Mouse (Mus musculus) brain, embryonic 14.5 days (tissue): ENCODE measurements around the gene Aldh3a1. TPM values are rescaled to one million over a fixed set of nuclear protein-coding genes. Genes with fewer than 3 reads are reported as not detected.

ENCODE experiments used
- DNase-seq: peaks from one replicate; pipeline ENCODE4 v3.0.0-alpha.2; 2011; ENCODE audit warnings: low read depth
- CTCF ChIP-seq: fragments of 200-500 bp; IDR thresholded peaks from 2 replicates; pipeline ENCODE4 v1.5.1; 2012; ENCODE audit warnings: inconsistent platforms, mild to moderate bottlenecking, moderate library complexity, borderline replicate concordance; ENCODE audit not compliant: insufficient read depth, insufficient read length; ENCODE audit errors: extremely low read depth
- POLR2A ChIP-seq: fragments of 200-500 bp; IDR thresholded peaks from 2 replicates; pipeline ENCODE4 v1.6.1; 2012; ENCODE audit warnings: mild to moderate bottlenecking, inconsistent platforms, borderline replicate concordance; ENCODE audit not compliant: poor library complexity, insufficient read depth, insufficient read length, severe bottlenecking; ENCODE audit errors: extremely low read depth
- polyA plus RNA-seq: library from polyadenylated mRNA; depleted of rRNA; stranded (reverse); fragments of >200 nt; gene quantifications from 2 replicates; pipeline ENCODE4 v1.2.3, GENCODE M21; 2012; rRNA removed

Gene Aldh3a1
- polyA plus RNA-seq, 1 experiment = 0.08 TPM

DNA sequence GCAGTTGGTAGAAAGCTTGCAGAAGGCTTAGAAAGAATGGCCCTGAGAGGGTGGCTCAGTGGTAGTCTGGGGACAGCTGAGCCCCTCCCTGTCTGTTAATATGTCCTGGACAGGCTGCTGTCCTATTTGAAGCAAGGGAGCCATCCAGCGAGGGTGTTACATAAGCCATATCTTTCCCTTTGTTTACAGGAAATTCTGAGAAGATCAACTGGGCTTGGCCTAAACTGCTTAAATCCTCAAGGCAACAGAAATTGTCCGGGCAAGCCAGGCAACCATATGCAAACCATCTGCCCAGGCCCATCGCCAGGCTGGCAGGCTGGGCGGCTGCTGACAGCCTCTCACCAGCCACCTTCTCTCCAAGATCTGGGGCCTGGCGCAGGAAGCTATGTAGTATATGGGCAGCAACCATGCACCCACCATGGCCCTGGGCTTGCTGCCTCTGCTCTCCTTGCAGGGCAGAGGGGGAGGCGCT lies 18.6 kb downstream of the Aldh3a1 start:
- DNase-seq = peak; percentile 73
- TF ChIP-seq POLR2A (no peak), CTCF (no peak)

DNA sequence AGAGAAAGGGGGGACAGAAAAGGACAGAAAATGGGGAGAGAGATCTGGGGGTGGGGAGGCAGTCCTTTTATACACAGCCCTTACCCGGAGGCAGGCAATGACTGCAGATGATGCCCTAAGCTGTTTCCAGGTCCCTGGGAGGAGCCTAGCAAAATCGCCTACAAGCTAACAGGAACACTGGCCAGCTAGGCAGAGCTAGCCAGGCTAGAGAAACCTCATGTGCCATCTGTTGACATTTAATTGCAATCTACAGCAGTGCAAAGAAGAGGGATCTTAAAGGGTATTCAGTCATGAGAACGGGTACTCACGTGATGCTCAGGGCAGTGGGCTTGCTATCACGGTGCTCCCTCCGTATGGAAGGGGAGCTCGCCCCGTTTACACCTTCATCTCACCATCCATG lies 20.5 kb downstream of the Aldh3a1 start:
- DNase-seq = no peak
- TF ChIP-seq CTCF (no peak), POLR2A (no peak)

DNA sequence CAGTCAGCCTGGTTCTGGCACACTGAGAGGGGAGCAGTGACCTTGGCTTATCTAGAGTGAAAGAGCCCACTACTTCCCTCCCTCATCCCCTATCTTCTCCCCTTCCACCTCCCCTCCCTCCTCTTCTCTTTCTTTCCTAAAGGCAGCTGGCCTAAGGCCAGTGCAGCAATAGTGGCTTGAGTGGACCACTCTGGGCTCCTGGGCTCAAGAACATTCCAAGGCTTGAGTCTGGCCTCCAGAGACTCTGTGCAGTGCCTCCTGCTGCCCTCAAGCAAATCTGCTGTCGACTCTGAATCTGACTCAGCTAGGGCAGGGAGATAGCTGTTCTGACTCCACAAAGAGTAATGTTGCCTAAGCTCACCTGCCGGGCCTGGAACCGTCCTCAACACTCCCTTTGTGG lies 21.1 kb downstream of the Aldh3a1 start:
- no peak for DNase-seq
- TF ChIP-seq CTCF (no peak), POLR2A (no peak)

DNA sequence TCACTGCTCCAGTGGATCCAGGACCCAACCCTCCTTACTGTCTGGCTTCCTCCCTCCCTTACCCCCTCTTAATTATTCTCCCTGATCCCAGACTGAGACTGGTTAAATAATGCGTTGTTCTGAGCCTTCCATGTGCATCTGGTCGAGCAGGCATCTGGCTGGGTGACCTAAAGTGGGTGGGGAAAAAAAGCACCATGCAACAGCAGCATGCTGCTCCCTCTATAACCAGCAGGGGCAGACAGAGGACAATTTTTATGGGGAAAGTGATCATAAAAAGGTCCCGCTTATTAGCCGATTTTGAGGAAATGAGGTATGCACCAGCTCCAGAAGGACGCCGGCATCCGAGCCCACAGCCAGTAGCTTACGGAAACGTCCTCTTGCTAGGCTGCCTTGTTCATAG lies 24.0 kb downstream of the Aldh3a1 start:
- TF ChIP-seq POLR2A (no peak), CTCF (peak; percentile 75; the same call in 1 of the 2 replicates)
- DNase-seq = peak; percentile 81

DNA sequence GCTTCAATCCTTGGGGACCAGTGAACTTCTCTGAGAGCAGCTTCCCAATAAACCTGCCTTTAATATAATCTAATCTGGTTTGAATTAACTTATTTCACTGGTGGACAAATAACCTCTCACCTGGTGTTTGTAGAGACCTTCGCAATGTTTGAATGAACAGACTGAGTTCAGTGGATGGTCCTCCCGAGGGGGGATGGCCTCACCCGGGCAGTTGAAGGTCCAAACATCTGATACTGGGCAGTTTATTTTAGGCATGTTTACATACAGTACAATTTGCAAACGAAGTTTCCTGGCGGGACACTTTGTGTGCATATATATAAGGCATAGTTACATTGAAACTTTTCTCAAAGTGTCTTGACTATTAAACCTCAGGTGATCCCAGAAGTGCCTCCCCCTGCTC lies 26.8 kb downstream of the Aldh3a1 start:
- no peak for DNase-seq
- no peak for TF ChIP-seq POLR2A
- TF ChIP-seq CTCF = no peak

DNA sequence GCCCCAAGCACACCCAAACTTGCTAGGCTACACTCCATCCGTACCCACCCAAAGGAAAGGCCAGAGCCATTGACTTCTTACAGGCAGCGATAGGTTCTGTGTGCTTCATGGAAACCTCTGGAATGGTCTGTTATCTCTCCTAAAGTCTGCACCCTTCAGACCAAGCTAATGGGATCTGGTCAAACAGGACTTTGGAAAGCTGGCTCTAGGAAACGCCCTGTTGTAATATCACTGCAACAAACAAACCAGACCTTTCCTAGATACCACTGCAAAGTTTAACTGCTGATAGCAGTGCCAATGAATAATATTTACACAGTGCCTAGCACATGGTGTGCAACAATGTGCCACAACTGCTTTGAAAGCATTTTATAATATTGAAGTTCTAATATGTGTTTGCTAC lies 28.7 kb downstream of the Aldh3a1 start:
- TF ChIP-seq POLR2A = no peak
- TF ChIP-seq CTCF = no peak
- DNase-seq = no peak

DNA sequence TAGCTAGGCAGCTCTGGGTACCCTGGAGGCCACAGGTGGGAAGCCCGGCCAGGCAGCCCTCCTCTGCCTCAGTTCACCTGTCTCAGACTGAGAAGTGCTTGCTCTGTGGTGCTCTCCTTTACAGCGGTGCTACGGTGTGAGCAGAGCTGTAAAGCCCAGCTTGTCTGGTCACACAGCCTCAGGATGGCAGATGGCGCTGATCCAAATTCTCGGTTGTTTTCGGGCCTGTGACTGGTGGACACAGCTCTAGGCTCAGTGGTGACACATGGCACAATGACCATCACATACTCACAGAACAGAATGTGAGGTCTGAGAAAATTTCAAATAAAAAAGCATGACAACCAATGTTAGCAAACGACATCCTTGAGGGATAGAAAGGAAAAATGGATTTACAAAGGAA lies 37.1 kb downstream of the Aldh3a1 start:
- no peak for DNase-seq
- TF ChIP-seq CTCF = no peak
- TF ChIP-seq POLR2A = no peak

DNA sequence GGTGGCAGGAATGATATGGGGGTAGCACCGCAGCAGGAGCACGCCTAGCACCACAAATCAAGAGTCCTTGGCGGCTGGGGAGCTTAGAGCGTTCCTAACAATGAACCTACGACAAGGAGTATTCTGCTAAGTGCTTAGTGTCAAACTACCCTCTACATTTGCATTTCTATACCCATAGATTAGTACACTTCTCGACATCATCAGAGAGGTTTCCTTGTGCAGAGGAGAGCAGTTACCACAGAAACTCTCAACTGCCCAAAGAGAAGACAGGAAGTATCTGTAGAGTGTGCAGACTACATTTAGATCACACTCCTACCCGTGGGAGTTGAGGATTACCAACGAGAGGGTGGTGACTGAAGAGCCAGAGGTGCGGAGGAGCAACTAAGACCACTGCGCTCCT lies 44.4 kb downstream of the Aldh3a1 start:
- no peak for DNase-seq
- no peak for TF ChIP-seq POLR2A
- no peak for TF ChIP-seq CTCF

DNA sequence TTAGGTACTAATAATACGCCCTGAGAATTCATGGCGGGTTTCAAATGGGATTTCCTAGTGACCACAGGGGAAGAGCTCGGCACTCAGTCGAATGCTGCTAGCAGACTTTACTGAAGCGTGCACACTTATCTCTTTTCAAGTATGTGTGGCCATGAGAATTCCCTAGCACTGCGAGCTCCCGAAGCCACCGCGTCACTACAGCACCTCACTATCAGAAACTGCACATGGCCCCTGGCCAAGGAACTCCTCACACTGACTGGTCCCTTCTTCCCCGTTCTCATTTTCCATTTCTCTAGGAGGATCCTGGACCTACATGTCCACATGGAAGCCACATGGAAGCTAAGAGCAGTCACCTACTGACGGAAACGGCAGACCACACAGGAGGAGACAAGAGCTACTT lies 45.5 kb downstream of the Aldh3a1 start:
- TF ChIP-seq POLR2A = no peak
- TF ChIP-seq CTCF = no peak
- no peak for DNase-seq

DNA sequence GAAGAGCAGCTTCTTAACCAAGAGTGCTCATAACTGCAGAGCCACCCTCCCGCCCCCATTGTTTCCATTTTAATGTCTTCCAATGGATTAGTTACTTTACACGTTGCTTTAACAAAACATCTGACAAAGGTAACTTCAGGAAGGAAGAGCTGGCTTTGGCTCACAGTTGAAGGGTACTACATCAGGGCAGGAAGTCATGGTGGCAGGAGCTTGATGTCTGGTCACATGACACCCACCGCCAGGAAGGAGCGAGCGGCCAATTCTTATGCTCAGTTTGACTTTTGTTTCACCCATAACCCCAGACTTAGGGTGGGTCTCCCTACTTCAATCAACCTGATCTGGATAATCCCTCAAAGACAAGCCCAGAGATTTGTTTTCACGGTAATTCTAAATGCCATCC lies 51.8 kb downstream of the Aldh3a1 start:
- TF ChIP-seq CTCF (no peak), POLR2A (no peak)
- no peak for DNase-seq

DNA sequence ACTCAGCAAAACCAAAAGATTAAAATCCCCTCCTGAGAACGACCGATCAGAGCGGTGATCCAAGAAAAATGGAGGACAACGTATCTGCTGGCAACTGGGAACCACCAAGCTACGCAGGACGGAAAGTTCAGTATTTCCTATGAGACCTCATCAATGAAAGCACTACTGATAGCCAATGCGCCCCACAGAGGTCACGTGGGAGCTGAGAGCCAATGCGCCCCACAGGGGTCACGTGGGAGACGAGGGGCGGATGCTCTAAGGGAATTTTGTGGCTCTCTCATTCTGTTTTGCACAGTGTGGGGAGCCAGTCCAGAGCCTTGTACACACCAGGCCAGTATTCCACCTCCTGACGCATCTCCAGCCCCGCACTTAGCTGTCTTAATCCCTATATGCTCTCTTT lies 55.2 kb downstream of the Aldh3a1 start:
- TF ChIP-seq CTCF (no peak), POLR2A (no peak)
- no peak for DNase-seq

DNA sequence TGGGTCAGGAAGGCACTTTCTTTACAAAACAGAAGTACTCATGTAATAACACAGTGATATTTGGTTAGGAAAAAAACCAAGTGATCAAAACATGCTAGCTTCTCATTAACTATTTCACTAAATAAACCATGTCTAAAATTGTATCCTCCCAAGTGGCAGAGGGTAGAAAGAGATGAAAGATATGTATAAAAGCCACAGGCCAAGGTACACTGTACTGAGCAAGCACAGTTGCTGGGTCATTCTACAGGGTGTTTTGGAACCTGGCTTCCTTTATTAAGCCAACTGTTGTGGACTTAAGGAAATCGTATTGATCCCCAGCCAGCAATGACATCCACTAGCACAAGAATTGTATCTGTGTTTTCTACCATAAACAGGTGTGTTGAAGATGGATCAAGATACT lies 56.5 kb downstream of the Aldh3a1 start:
- no peak for TF ChIP-seq CTCF
- no peak for TF ChIP-seq POLR2A
- no peak for DNase-seq

DNA sequence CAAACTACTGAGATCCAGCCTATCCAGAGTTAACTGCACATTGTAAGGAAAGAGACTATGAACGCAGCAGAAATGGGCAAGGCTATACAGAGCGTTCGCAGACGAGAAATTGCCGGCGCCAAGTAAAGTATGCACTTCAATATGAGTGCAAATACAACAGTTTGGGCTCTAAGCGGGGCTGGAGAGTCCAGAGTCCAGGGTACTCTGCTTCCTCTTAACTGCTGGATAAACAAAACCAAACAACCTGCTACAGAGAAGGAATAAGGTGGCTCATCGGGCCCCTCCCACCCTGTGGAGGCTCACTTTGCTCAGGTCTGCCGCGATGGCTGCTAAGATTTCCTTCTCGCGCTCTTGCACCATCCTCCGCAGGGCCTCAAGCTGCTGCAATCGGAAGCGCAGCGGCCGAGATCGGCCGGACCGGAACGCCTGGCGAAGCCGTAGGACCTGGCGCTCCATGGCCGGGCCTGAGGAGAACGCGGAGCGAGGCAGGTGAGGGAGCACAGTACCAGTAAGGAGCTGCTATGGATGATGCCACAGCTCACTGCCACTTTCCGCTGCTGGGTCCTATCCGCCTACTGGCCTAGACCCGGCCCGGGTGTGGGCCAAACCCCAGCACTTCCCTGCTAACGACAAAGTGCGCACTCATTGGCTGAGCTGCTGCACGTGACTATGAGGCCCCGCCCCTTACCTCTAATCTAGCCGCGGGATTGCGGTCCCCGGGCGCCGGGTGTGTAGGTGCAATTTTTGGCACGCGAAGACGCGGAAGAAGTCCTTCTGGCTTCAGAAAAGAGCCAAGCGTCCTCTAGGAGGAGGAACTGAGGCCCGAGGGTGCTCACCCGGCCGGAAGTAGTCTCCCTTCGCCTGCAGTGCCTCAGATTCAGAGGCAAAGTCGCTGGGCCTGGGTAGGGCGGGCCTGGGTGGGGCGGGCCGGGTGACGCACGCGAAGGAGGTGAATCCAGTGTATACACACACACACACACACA lies 59.5 kb downstream of the Aldh3a1 start, which contains the start of gene Aldh3a2:
Gene Aldh3a2, minus strand, starts transcription at position 914 of the 983 bp plus-strand sequence.
- peak; percentile 97 for DNase-seq
- TF ChIP-seq CTCF (no peak), POLR2A (peak; percentile 89; the same call in 1 of the 2 replicates)

Other genes with a start within 250 kb of the Aldh3a1 start
- gene Kcnj12, start 185.0 kb upstream of the Aldh3a1 start, polyA plus RNA-seq = 4.4 and 7.3 TPM in 2 replicates
- gene Tnfrsf13b, start 80.8 kb upstream of the Aldh3a1 start, polyA plus RNA-seq = 1.3 and 1.6 TPM in 2 replicates
- gene Usp22, start 32.5 kb upstream of the Aldh3a1 start, polyA plus RNA-seq = 318 and 370 TPM in 2 replicates
- gene Aldh3a2, start 59.9 kb downstream of the Aldh3a1 start, polyA plus RNA-seq = 29.0 and 29.4 TPM in 2 replicates
- gene Slc47a2, start 135.3 kb downstream of the Aldh3a1 start, polyA plus RNA-seq = not detected in 2 replicates
- gene Slc47a1, start 170.8 kb downstream of the Aldh3a1 start, polyA plus RNA-seq = 0.10 and 0.18 TPM in 2 replicates
- gene Rnf112, start 246.6 kb downstream of the Aldh3a1 start, polyA plus RNA-seq = 62.5 and 88.6 TPM in 2 replicates